Mouse (Mus musculus) adrenal gland, postnatal 14 days (tissue): ENCODE measurements around the gene Fgf22. TPM values are rescaled to one million over a fixed set of nuclear protein-coding genes. Genes with fewer than 3 reads are reported as not detected.

Source experiments
- DNase-seq: peaks from one replicate; pipeline ENCODE4 v3.0.0; 2021; ENCODE audit warnings: mixed read lengths
- total RNA-seq: library from RNA; stranded (reverse); gene quantifications from 2 replicates; pipeline ENCODE4 v1.2.3, GENCODE M21; 2021

The Fgf22 gene
- total RNA-seq, 1 experiment from 2014 or later: not detected

DNA sequence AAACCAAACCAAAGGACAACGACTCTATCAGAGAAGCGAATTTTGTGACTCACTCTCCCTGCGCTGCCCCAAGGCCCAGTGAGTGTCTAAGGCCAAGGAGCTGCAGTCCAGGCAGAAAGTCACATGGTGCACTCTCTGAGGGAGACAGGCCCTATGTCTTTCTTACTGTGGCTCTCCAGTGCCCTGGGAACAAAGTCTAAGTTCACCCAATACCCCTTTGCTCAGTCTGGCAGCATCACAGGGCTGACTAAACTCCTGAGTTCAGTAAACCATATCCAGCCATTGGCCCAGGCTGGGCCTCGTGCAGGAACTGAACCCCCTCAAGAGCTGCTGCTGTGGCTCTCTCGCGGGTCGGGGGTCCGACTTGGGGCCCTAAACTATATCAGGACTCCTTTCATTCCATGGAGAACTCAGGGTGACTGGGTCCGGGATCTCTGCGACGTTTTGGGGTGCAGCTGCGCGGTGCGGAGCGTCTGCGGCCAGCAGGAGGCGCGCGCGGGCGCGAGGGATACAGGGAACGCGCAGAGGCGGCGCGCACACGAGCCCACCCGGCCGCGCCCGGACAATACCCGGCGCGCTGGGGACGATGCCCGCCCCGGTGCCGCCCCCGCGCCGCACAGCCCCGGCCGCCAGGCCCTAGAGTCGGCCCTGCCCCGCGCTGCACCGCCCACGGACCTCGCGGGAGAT is 38.3 kb downstream of the Fgf22 start, which contains the start of gene Palm:
Gene Palm, plus strand, starts transcription at position 522 of the 687 bp plus-strand sequence.
- peak; percentile 89 for DNase-seq

DNA sequence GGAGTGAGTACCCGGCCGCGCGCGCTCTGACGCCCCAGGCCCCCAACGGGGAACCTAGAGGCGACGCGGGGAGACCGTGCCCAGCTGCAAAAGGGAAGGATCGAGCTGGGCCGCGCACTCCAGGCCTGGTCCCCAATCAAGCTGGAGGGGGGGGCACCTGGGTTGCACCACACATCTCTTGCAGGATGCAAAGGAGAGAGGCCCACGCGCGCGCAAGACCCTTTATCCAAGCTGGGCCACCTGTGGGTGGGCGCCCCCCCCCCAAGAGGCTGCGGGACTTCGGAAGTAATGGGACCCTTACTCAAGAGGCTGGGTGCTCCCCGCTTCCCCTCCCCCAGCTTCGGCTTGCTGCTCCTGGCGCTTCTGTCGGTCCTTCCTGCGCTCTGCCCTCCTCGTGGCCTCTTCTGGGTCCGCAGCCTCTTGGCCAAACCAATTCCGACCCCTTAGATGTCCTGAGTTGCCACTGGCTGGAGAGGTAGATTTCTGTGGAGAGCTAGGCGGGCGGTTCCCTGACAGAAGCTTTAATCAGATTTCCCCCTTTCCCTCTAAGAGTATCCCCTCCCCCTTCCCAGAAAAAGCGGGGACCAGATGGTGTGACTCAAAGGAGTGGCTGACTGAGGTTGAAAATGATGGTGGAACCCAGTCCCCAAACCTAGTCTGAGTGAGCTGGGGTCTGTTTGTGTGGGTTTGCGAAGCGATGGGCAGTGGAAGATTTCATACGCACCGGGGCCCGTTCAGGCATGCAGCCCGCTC is 39.0 kb downstream of the Fgf22 start:
- no peak for DNase-seq

DNA sequence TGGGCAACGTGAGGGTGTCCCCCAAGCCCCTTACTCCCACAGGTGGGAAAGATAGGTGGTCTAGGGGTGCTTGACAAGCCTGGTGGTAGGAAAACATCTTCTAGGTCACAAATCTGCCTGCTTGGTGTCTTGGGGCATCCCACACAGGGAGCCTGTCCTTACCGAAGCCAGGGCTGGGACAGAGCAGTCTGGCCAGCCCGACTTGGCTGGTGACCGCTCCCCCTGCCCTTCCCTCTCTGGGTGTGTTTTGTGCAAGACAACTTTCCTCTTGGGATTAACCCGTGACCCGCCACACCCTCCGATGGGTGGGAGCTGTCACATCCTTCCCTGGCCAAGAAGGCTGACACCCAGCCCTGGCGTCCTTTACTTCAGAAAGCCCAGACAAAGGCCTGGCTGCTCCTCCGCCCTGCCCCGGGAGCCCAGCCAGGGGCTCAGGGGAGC is 39.6 kb downstream of the Fgf22 start:
- DNase-seq: peak; percentile 77

DNA sequence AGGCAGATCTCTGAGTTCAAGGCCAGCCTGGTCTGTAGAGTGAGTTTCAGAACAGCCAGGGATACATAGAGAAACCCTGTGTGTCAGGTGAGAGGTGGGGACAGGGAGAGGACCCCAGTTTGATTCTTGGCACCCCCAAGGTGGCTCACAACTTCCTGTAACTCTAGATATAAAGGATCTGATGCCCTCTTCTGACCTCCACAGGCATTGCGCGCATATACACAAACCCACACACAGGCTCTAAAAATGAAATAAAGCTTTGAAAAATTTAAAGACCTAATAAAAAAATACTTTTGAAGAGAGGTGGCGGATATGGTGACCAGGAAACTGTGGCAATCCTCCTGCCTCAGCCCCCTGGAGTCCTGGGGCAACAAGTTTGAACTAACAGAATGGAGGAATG is 41.0 kb downstream of the Fgf22 start:
- DNase-seq: no peak

DNA sequence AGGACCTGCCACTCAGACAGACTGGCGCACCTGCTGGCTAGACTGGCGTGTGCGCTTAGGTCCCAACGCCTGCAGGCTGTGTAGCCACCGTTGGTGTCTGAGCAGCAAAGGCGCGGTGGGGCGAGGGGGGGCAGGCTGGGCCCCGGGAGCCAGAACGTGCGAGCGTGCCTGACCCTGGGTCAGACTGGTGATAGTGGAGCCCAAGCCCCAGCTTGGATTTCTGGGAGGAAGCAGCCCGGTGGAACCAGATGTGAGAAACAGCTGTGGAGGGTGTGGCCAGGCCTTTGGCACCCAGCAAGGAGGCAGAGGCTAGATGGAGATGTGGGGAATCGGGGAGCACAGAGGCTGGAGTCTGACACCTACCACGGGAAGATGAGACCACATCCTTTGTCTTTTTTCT is 42.5 kb downstream of the Fgf22 start:
- DNase-seq: no peak

DNA sequence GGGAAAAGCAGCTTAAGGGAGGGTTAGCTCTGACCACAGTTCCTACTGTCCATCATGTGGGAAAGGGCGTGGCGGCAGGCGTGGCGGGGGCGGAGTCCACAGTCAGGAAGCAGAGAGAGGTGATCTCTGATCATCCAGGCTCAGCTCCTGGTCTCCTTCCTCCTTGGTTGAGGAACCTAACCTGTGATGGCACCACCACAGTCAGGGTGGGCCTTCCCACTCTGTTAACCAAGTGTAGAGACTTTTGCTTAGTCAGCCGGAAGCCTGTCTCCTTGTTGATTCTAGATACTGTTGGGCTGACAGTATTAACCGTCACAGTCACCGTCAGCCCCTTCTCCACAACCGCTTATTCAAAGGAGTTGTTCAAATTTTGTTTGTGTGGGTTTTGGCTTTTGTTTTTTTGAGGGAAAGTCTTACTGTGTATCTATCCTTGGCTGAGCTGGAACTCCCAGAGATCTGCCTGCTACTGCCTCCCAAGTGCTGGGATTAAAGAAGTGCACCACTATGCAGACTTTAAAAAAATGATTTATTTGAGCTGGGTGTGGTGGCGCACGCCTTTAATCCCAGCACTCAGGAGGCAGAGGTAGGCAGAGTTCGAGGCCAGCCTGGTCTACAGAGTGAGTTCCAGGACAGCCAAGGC is 43.5 kb downstream of the Fgf22 start:
- DNase-seq: no peak

DNA sequence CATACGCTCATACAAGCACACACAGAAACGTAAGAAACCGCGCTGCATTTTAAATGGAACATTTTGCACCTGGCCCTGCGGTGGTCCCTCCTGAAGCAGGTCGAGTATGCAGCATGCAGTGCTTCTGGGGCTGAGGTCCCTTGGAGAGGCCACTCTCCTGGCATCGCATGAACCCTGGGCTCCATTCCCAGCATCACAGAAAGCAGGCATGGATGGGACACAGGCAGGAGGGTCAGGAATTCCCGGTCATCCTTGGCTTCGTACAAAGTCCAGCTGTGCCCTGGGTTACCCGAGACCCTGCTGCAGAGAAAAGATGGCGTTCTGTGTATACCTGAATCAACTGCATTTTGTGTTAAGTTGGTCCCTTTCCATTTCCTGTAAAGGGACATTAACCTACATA is 45.6 kb downstream of the Fgf22 start:
- no peak for DNase-seq

DNA sequence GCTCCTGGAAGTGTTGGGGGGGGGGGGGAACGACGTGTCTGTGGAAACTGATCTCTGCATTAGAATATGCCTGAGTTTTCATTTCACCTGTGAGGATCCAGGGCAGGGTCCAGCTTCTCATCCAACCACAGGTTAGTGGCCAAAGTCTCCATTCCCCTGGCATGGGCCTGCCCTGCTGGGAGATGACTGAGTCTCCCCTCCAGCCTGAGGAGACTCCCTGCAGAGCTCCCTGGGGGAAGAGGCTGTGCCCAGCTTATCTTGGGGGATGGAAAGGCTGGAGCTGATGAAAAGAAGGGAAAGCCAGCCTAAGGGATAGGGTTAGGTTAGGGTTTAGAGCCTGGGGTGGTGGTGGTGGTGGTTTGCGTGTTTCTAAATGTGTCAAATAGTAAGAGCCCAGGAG is 47.0 kb downstream of the Fgf22 start:
- peak; percentile 56 for DNase-seq

DNA sequence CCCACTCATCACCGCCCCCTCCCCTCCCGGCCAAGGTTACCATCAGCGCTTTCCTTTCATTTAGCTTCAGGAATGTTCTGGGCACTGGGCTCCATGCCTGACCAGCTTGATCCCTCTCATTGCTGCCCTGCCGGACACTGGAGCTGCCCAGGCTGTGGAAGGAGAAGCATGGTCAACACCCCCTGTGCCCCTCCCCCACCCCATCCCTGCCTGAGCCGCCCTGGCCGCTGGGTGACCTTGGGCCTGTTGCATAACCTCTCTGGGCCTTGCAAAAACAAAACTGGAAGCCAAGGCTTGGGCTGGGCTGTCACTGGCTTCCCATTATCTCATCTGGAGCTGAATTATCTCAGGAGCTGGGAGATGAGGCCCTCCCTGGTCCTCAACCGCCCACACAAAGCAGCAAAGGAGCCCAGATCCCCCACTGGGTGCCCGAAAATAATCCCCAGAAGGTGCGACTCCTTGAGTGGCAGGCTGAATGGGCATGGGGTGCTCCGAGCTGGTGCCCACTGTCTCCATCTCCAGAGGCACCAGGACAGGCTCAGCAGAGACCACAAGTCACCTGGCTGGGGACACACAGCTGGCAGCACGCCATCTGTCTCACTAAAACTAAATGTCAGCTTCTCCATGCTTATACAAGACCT is 47.6 kb downstream of the Fgf22 start:
- peak; percentile 92 for DNase-seq

DNA sequence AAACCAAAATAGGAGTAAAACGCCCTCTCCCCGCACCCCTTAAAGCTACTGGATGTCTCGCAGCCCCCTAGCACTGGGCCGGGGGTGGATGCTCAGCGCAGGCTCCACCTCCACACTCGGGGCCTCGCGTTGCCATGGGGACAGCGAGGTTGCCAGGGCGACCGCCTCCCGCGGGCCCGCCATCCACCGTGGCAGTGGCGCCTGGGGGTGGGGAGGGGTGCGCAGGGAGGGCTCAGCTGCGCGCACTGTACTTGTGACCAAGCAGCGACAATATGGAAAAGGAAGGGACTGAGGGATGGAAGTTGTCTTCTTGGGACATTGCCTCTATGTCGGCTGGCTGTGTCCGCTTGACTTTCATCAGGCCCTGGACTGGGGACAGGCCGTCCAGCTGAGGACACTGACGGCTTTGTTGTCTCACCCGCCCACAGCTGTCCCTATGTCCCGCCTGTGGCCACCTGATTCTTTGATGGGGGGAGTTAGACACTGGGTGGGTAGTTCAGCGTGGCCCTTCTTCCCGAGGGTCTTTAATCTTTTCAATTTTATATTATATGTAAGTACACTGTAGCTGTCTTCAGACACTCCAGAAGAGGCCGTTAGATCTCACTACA is 48.9 kb downstream of the Fgf22 start:
- DNase-seq: peak; percentile 63

DNA sequence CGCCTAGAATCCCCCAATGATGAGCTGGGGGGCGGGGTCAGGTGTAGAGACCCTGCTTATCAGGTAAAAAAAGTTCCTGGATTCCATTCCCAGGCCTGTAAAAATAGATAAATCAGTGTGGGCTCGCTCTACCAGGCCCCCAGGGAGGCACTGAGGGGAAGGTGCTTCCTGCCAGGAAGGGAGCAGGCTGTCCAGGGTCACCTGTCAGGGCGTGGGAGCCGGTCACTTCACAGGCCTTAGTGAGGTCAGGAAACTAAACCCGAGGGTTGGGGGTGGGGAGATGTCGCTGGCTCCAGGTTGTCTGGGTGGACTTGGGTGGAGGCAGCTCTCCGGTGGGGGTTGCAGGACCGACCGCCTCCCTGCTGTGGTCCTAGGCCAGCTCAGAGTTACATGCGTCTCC is 50.8 kb downstream of the Fgf22 start:
- DNase-seq: peak; percentile 69

DNA sequence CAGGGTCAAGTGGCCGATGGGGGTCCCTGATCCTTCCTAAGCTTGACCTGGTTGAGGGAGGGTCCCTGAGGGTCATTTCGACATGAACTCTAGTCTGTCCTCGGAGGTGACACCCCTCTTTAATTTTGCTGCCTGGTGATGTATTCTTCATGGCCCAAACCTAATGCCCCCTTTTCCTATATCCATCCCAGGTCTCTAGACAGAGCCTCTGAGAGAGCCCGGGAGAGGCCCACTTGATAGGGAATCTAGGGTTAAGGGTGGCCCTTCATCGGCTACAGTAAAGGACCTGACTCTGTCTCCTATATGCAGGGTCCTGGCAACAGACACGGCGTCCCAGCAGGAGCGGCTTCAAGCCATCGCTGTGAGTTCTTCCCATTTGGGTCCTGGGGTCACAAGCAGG is 51.5 kb downstream of the Fgf22 start:
- DNase-seq: no peak

DNA sequence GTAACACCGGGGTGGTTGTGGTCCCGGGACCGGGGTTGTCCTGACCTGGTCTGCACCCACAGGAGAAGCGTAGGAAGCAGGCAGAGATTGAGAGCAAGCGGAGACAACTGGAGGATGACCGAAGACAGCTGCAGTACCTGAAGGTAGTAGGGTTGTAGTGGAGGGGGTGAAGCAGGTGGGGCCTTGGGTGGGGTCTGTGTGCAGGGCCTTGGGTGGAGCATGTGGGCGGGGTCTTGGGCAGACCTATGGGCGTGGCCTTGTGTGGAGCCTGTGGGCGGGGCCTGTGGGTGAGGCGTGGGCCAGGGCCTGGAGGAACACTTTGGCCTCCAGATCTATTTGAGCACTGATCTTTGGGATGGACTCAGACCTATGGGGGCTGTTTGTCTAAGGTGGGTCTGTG is 52.1 kb downstream of the Fgf22 start:
- DNase-seq: no peak

DNA sequence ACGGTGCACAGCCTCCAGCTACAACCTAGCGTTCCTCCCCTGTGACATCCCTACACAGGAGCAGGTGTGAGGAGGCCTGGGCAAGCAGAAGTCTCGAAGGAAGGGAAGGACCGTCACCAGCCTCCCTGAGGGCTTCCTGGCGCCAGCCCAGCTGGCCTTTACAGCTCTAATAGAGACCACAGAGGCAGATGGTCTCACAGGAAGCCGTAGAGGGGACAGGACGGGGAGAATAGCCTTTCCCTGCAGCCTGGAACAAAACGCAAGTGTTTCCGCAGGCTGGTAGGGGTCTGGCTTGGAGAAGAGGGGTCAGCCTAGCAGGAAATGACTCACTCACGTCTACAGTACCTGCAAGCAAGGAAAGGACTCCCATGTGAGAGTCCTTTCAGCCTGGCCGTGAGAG is 53.0 kb downstream of the Fgf22 start:
- DNase-seq: peak; percentile 61

Other genes with a start within 250 kb of the Fgf22 start
- gene Plpp2, start 221.3 kb upstream of the Fgf22 start, total RNA-seq: 16.6 and 19.3 TPM in 2 replicates
- gene Mier2, start 199.9 kb upstream of the Fgf22 start, total RNA-seq: 29.1 and 40.7 TPM in 2 replicates
- not detected in 2 replicates for gene Theg, start 167.7 kb upstream of the Fgf22 start, total RNA-seq
- 0.08 and 0.11 TPM in 2 replicates for gene C2cd4c, start 141.1 kb upstream of the Fgf22 start, total RNA-seq
- 4.0 and 4.8 TPM in 2 replicates for gene Shc2, start 117.2 kb upstream of the Fgf22 start, total RNA-seq
- not detected in 2 replicates for gene Odf3l2, start 109.3 kb upstream of the Fgf22 start, total RNA-seq
- gene Madcam1, start 90.5 kb upstream of the Fgf22 start, total RNA-seq: 6.8 TPM in 1 of 2 replicates, not detected in the other
- gene Tpgs1, start 85.7 kb upstream of the Fgf22 start, total RNA-seq: 27.8 and 34.1 TPM in 2 replicates
- gene Cdc34, start 72.9 kb upstream of the Fgf22 start, total RNA-seq: 79.1 and 82.4 TPM in 2 replicates
- gene Gzmm, start 66.1 kb upstream of the Fgf22 start, total RNA-seq: 0.89 and 1.1 TPM in 2 replicates
- gene Bsg, start 50.6 kb upstream of the Fgf22 start, total RNA-seq: 598 and 707 TPM in 2 replicates
- 7.1 and 10.6 TPM in 2 replicates for gene Hcn2, start 38.4 kb upstream of the Fgf22 start, total RNA-seq
- 59.2 and 65.4 TPM in 2 replicates for gene Polrmt, start 8.5 kb upstream of the Fgf22 start, total RNA-seq
- gene Rnf126, start 11.9 kb downstream of the Fgf22 start, total RNA-seq: 54.7 and 56.5 TPM in 2 replicates
- gene Fstl3, start 22.2 kb downstream of the Fgf22 start, total RNA-seq: 5.5 and 6.4 TPM in 2 replicates
- not detected in 2 replicates for gene Prss57, start 35.9 kb downstream of the Fgf22 start, total RNA-seq
- gene Palm, start 38.5 kb downstream of the Fgf22 start, total RNA-seq: 77.9 and 78.3 TPM in 2 replicates
- gene Misp, start 65.9 kb downstream of the Fgf22 start, total RNA-seq: 0.26 TPM in 2 replicates
- 291 and 302 TPM in 2 replicates for gene Ptbp1, start 99.4 kb downstream of the Fgf22 start, total RNA-seq
- 1.0 TPM in 1 of 2 replicates, not detected in the other for gene Prtn3, start 119.4 kb downstream of the Fgf22 start, total RNA-seq
- gene Plppr3, start 119.6 kb downstream of the Fgf22 start, total RNA-seq: 0.93 and 2.2 TPM in 2 replicates
- 0.70 TPM in 1 of 2 replicates, not detected in the other for gene Elane, start 131.2 kb downstream of the Fgf22 start, total RNA-seq
- gene Cfd, start 135.8 kb downstream of the Fgf22 start, total RNA-seq: 561 and 750 TPM in 2 replicates
- 32.0 and 38.4 TPM in 2 replicates for gene Med16, start 153.8 kb downstream of the Fgf22 start, total RNA-seq
- gene Gm26602, start 155.8 kb downstream of the Fgf22 start, total RNA-seq: not detected in 2 replicates
- 0.98 and 1.5 TPM in 2 replicates for gene Kiss1r, start 161.9 kb downstream of the Fgf22 start, total RNA-seq
- gene R3hdm4, start 166.1 kb downstream of the Fgf22 start, total RNA-seq: 75.8 and 82.8 TPM in 2 replicates
- 5.9 and 6.9 TPM in 2 replicates for gene Arid3a, start 172.0 kb downstream of the Fgf22 start, total RNA-seq
- 30.3 and 36.6 TPM in 2 replicates for gene Wdr18, start 205.1 kb downstream of the Fgf22 start, total RNA-seq
- not detected in 2 replicates for gene Grin3b, start 215.6 kb downstream of the Fgf22 start, total RNA-seq
- 141 and 157 TPM in 2 replicates for gene Tmem259, start 229.3 kb downstream of the Fgf22 start, total RNA-seq
- 40.2 and 55.9 TPM in 2 replicates for gene Cnn2, start 233.5 kb downstream of the Fgf22 start, total RNA-seq
- gene Abca7, start 241.4 kb downstream of the Fgf22 start, total RNA-seq: 18.7 and 20.7 TPM in 2 replicates